Mouse (Mus musculus) myocyte (in vitro differentiated cells): ENCODE data around the gene Hook2.

Source experiments
- E2F4 ChIP-seq: IDR thresholded peaks from one replicate; pipeline ENCODE4 v1.6.1; 2011; ENCODE audit warnings: mild to moderate bottlenecking, control low read depth, moderate library complexity; ENCODE audit not compliant: insufficient read depth
- MAX ChIP-seq: IDR thresholded peaks from one replicate; pipeline ENCODE4 v1.6.1; 2011; ENCODE audit warnings: low read depth, mild to moderate bottlenecking, control low read depth
- MYOG ChIP-seq, 3 experiments: IDR thresholded peaks; one replicate each; pipeline ENCODE4 v1.6.1; 2011; ENCODE audit warnings: control low read depth in 2 of 3, low read depth in 2 of 3, mild to moderate bottlenecking in 2 of 3; ENCODE audit not compliant: insufficient read length in 2 of 3, control insufficient read depth in 1 of 3, insufficient read depth in 1 of 3
- POLR2A ChIP-seq: IDR thresholded peaks from one replicate; pipeline ENCODE4 v1.6.1; 2011; ENCODE audit warnings: low read depth, mild to moderate bottlenecking, control low read depth, moderate library complexity; ENCODE audit not compliant: insufficient read length
- POLR2AphosphoS2 ChIP-seq: IDR thresholded peaks from one replicate; pipeline ENCODE4 v1.6.1; 2011; ENCODE audit warnings: low read depth, control low read depth; ENCODE audit not compliant: insufficient read length
- USF1 ChIP-seq: IDR thresholded peaks from one replicate; pipeline ENCODE4 v1.6.1; 2011; ENCODE audit warnings: low read depth, mild to moderate bottlenecking, control low read depth, moderate library complexity

- TF ChIP-seq MAX (no peak), POLR2A (no peak), E2F4 (no peak), MYOG (IDR thresholded peaks at IDR 0.05; ENCODE audit: control insufficient read depth in 1 of 3, insufficient read depth in 1 of 3, insufficient read length in 2 of 3, low read depth in 2 of 3) (no peak), USF1 (no peak), POLR2AphosphoS2 (no peak)
Observed at GRCm38 (mm10) chr8:85043619-85044018, 53.2 kb downstream of the Hook2 start.
